Mouse (Mus musculus) cortical plate, adult 2 months (tissue): ENCODE measurements at regions not wholly inside any gene's neighbourhood (a gene's known extent, or its start where the extent isn't known, plus 50 kb on each side); places are given as distances from the start of the nearest gene placed in this dataset.

Source experiments
- H3K27ac ChIP-seq: fragments of 200-500 bp; 2 replicates; pipeline ENCODE4 v1.5.1; 2012; ENCODE audit warnings: low read length, control low read depth, inconsistent platforms; ENCODE audit not compliant: insufficient read depth
- H3K4me1 ChIP-seq: fragments of 200-500 bp; 2 replicates; pipeline ENCODE4 v1.6.1; 2011; ENCODE audit warnings: low read length; ENCODE audit not compliant: control insufficient read depth, insufficient read depth
- H3K4me3 ChIP-seq: fragments of 200-500 bp; 2 replicates; pipeline ENCODE4 v1.5.1; 2011; ENCODE audit warnings: mild to moderate bottlenecking, low read length, control low read depth; ENCODE audit not compliant: insufficient read depth
- CTCF ChIP-seq: fragments of 200-500 bp; IDR thresholded peaks from 2 replicates; pipeline ENCODE4 v1.5.1; 2011; ENCODE audit warnings: mild to moderate bottlenecking, control low read depth, low read length; ENCODE audit not compliant: insufficient read depth; ENCODE audit errors: extremely low read depth
- POLR2A ChIP-seq: fragments of 200-500 bp; IDR thresholded peaks from 2 replicates; pipeline ENCODE4 v1.6.1; 2011; ENCODE audit warnings: mild to moderate bottlenecking, low read length, control low read depth; ENCODE audit not compliant: insufficient read depth; ENCODE audit errors: extremely low read depth

DNA sequence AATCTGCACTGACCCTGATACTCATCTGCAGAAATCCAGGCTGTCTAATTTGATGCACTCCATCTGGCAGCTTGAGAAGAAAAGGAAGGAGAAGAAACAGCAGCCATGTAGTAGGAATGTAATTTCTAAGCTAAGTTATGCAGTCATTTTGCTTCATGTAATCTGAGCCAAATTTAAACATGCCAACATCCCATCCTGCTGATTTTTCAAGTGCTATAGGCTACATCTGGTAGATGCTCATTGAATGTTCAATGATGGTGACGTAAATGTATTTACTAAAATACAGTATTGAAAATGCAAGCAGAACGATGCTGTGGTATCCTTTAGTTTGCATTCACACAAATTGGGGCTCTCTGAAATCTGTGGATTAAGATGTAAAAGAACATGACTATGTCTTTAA is 52.1 kb upstream of the Dhx15 start:
- Histone ChIP-seq H3K27ac (no peak overlapping the region), H3K4me3 (no peak overlapping the region), H3K4me1 (no peaks in the 10 kb centered on the region)
- no peak for TF ChIP-seq POLR2A
- TF ChIP-seq CTCF: no peak

DNA sequence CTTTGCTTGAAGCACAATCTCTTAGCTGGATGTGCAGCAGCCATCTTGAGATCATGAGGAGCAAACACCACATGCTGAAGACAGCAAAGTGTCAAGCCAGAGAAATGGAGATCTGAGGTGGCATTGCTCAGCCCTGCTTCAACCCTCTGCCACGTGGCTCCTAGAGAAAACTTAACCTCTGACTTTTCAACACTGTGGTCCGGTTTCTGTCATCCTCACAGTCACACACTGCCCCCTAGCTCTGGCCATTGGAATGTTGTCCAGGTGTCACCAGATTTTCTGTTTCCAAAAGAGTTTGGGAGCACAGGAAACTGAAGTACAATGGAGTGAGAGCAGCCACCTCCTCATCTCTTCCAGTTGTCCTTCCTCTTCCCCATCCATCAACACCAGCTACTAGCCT is 50.2 kb upstream of the Dhx15 start:
- H3K4me1 ChIP-seq: no peaks in the 10 kb centered on the region
- no peak overlapping the region for H3K4me3 ChIP-seq
- TF ChIP-seq POLR2A: no peak
- peak; percentile 46 for TF ChIP-seq CTCF
- no peak overlapping the region for H3K27ac ChIP-seq
